Mouse (Mus musculus) midbrain, embryonic 14.5 days (tissue): ENCODE data around the gene Il10ra. TPM values are rescaled to one million over a fixed set of nuclear protein-coding genes. Genes with fewer than 3 reads are reported as not detected.

Experiments used
- ATAC-seq: fragments of 200-750 bp; cut with Nextera tagmentation; 2 replicates; pipeline ENCODE4 v1.8.0; 2017; ENCODE audit warnings: moderate number of reproducible peaks, moderate library complexity; ENCODE audit not compliant: low FRiP score, low TSS enrichment
- DNase-seq: peaks from one replicate; pipeline ENCODE4 v3.0.0-alpha.2; 2015
- H3K27ac ChIP-seq: fragments of 300-500 bp; sonication (generic); replicated peaks from 2 replicates; pipeline ENCODE4 v1.5.1; 2014; ENCODE audit warnings: mild to moderate bottlenecking, low read depth, low read length, moderate library complexity
- H3K27me3 ChIP-seq: fragments of 300-500 bp; sonication (generic); 2 replicates; pipeline ENCODE4 v1.6.1; 2014; ENCODE audit warnings: low read length, control low read depth, mixed read lengths; ENCODE audit not compliant: control insufficient read depth, insufficient read depth
- H3K36me3 ChIP-seq: fragments of 300-500 bp; sonication (generic); 2 replicates; pipeline ENCODE4 v1.6.1; 2014; ENCODE audit warnings: low read length, control low read depth; ENCODE audit not compliant: control insufficient read depth, insufficient read depth
- H3K4me1 ChIP-seq: fragments of 300-500 bp; sonication (generic); 2 replicates; pipeline ENCODE4 v1.6.1; 2014; ENCODE audit warnings: mild to moderate bottlenecking, antibody characterized with exemption, low read length, control low read depth; ENCODE audit not compliant: control insufficient read depth, insufficient read depth
- H3K4me2 ChIP-seq: fragments of 300-500 bp; sonication (generic); 2 replicates; pipeline ENCODE4 v1.6.1; 2014; ENCODE audit warnings: mild to moderate bottlenecking, low read length, moderate library complexity
- H3K4me3 ChIP-seq: fragments of 300-500 bp; sonication (generic); replicated peaks from 2 replicates; pipeline ENCODE4 v1.5.1; 2014; ENCODE audit warnings: low read depth, low read length
- H3K9ac ChIP-seq: fragments of 300-500 bp; sonication (generic); replicated peaks from 2 replicates; pipeline ENCODE4 v1.6.1; 2014; ENCODE audit warnings: mild to moderate bottlenecking, low read length, moderate library complexity
- H3K9me3 ChIP-seq: fragments of 300-500 bp; sonication (generic); 2 replicates; pipeline ENCODE4 v1.6.1; 2016; ENCODE audit warnings: low read length, control low read depth, mixed read lengths; ENCODE audit not compliant: control insufficient read depth
- WGBS: fragments of 180-500 bp; shearing (Covaris S2); extraction: QIAGEN DNeasy Blood & Tissue Kit; methylation state at CpG from one replicate; pipeline ENCODE4 v1.1.7; 2014; 5-methylcytosine and 5-hydroxymethylcytosine counted together
- polyA plus RNA-seq: library from polyadenylated mRNA; unstranded; fragments of >200 nt; fragmentation: Nextera tagmentation; extraction: Ambion mirVana; gene quantifications from 2 replicates; pipeline ENCODE4 v1.2.1, GENCODE M21; 2014

Gene Il10ra
- polyA plus RNA-seq, 1 experiment from 2014 or later, result 0.67 TPM

DNA sequence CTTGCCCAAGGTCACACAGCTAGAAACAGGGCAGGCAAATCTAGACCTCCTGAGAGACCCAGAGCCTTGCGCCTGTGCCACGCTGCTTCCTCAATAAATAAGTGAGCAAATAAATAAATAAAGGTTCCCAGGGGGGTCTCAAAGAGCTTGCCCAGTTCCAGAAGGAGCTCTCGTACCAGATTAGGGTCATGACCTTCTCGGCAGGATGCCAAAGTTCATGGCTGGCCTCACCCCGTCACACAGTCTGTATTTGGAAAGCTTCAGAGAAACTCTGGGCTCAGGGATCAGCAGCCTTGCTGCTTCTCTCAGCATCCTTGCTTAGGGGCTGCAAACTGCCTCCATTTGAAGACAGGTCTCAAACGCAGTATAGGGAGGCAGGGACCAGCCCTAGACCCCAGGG is 14.9 kb downstream of the Il10ra start:
- 46% methylated on average over 6 of the region's 6 CpGs for WGBS
- Histone ChIP-seq H3K27ac (no peak overlapping the region), H3K4me1 (no peaks in the 10 kb centered on the region), H3K4me3 (no peak overlapping the region), H3K27me3 (no peaks in the 10 kb centered on the region), H3K36me3 (no peaks in the 10 kb centered on the region), H3K9ac (no peak overlapping the region), H3K4me2 (no peak overlapping the region), H3K9me3 (no peaks in the 10 kb centered on the region)
- no peak for DNase-seq
- ATAC-seq, result no peak

DNA sequence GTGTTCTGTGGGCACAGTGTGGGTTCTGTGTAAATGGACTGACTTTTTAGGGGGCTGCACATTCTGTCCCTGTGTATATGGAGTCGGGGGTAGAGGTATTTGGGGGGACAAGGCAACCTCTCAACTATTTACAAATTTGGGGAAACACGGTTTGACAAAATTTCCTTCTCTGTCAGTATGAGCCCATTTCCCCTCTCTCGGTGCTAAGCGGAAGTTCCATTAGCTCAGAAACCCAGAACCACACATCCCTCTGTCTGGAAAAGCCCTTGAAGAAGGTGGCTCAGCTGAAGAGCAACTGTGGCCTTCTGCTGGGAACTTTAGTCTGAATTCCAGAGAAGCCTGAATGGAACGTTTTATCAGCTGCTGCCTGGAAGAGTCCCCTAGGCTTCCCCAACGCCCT is 16.6 kb downstream of the Il10ra start:
- Histone ChIP-seq H3K4me1 (no peaks in the 10 kb centered on the region), H3K27me3 (no peaks in the 10 kb centered on the region), H3K36me3 (no peaks in the 10 kb centered on the region), H3K9ac (no peak overlapping the region), H3K4me3 (no peak overlapping the region), H3K27ac (no peak overlapping the region), H3K4me2 (no peak overlapping the region), H3K9me3 (no peaks in the 10 kb centered on the region)
- no peak for DNase-seq
- WGBS, result 77% methylated on average over 6 of the region's 6 CpGs
- no peak for ATAC-seq

DNA sequence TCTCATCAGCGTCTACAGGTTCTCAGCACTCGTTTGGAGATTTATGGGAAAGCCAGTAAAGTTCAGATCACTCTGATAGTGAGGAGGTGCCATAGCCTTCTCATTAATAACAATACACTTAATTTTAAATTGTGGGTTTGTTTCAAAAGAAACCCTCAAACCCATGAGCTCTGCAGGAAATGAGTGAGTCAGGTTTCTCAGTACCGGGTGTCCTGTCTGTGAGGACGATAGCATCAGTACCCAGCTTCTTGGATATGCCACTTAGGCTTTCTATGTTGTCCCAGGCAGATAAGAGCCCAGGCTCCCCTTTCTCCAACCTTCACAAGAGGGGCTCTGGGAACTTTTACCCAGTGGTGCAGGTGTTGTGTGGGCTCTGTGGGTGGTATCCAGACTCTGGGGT is 17.0 kb downstream of the Il10ra start:
- Histone ChIP-seq H3K36me3 (no peaks in the 10 kb centered on the region), H3K4me2 (no peak overlapping the region), H3K27ac (no peak overlapping the region), H3K27me3 (no peaks in the 10 kb centered on the region), H3K9me3 (no peaks in the 10 kb centered on the region), H3K9ac (no peak overlapping the region), H3K4me3 (no peak overlapping the region), H3K4me1 (no peaks in the 10 kb centered on the region)
- DNase-seq (no peak), ATAC-seq (no peak)
- 86% methylated on average over 4 of the region's 4 CpGs for WGBS

DNA sequence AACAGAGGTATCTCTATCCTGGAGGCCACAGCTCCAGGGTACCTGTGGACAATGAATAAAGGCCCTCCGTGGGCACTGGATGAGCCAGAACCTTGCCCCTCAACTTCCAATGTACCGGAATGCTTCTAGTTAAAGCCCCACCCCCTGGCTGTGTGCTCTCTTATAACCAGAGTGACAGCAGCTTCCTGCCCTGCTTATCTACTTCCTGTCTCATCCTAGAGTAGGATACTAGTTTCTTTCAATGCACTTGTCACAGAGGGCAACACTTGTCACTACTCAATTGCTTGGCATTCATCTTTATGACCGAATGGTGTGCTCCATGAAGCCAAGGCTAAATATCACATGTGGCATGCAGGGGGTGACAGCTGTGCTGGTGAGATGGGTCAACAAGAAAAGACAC is 17.7 kb downstream of the Il10ra start:
- ATAC-seq (no peak), DNase-seq (no peak)
- 90% methylated on average over 3 of the region's 3 CpGs for WGBS
- Histone ChIP-seq H3K9me3 (no peaks in the 10 kb centered on the region), H3K27ac (no peak overlapping the region), H3K4me3 (no peak overlapping the region), H3K36me3 (no peaks in the 10 kb centered on the region), H3K9ac (no peak overlapping the region), H3K4me1 (no peaks in the 10 kb centered on the region), H3K27me3 (no peaks in the 10 kb centered on the region), H3K4me2 (no peak overlapping the region)

DNA sequence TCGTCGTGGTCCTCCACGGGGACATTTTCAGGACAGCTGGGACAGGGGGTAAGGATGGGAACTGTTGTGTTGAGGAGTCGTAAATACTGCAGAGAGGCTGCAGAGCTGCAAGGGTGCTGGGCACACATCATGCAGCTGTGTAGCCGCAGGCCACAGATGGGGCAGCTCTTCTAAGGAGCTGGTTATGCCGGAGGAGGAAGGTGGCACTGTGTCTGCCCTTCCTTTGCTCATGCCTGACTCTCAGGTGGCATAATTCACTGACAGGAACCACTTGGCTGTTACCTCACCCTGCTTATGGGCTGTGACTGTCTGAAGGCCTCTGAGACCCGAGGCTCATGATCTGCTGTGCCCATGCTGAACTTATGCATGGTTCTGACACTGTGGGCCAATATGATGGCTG is 18.6 kb downstream of the Il10ra start:
- Histone ChIP-seq H3K9ac (no peak overlapping the region), H3K27ac (no peak overlapping the region), H3K9me3 (no peaks in the 10 kb centered on the region), H3K36me3 (no peaks in the 10 kb centered on the region), H3K4me2 (no peak overlapping the region), H3K4me1 (no peaks in the 10 kb centered on the region), H3K27me3 (no peaks in the 10 kb centered on the region), H3K4me3 (no peak overlapping the region)
- DNase-seq (no peak), ATAC-seq (no peak)
- 87% methylated on average over 7 of the region's 7 CpGs for WGBS

DNA sequence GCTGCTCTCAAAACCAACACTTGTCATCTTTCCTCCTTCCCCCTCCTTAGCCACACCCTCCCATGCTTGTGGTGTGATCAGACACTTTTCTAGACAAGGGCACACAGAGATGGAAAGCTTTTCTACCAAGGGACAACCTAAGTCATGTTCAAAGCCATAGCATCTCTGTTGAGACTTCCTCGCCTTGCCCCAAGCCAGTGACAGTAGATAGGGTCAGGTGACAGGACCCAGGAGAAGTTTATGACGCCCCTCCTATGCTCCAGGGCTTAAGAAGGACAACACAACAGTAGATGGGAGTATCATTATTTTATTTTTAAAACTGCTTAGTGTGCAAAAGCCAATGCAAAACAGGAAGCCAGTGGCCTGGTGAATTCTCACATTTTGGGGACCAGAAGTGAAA is 21.4 kb downstream of the Il10ra start:
- whole genome bisulfite sequencing, result 77% methylated on average over 2 of the region's 2 CpGs
- DNase-seq (no peak), ATAC-seq (no peak)

DNA sequence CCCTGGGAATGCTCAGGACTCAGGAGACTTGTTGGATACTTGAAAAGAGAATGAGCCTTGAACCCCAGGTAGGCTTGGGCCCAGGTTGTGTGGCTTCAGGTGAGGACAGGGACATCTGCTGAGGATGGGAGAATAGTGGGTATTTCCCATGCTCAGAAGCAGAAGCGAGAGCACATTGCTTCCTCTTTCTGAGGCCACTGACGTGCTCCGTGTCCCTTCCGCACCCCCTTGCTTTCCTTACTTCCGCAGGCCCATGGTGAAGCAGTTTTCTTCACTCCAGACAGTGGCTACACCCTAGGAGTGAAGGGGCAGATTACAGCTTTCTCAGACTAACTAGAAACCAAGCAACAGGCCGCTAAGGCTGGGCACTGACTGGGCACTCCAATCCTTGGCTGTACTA is 22.9 kb downstream of the Il10ra start:
- H3K27ac ChIP-seq, result no peak overlapping the region
- DNase-seq, result no peak
- no peaks in the 10 kb centered on the region for H3K27me3 ChIP-seq
- no peak overlapping the region for H3K9ac ChIP-seq
- no peaks in the 10 kb centered on the region for H3K36me3 ChIP-seq
- ATAC-seq, result no peak
- H3K4me1 ChIP-seq, result no peaks in the 10 kb centered on the region
- no peak overlapping the region for H3K4me3 ChIP-seq
- no peak overlapping the region for H3K4me2 ChIP-seq
- no peaks in the 10 kb centered on the region for H3K9me3 ChIP-seq
- WGBS, result 90% methylated on average over 6 of the region's 6 CpGs

More for the DNA sequence above, 21.4 kb downstream of the Il10ra start:
- no peaks in the 10 kb centered on the region for H3K36me3 ChIP-seq
- no peaks in the 10 kb centered on the region for H3K9me3 ChIP-seq
- H3K27ac ChIP-seq, result no peak overlapping the region
- no peaks in the 10 kb centered on the region for H3K27me3 ChIP-seq
- no peak overlapping the region for H3K4me2 ChIP-seq
- H3K4me3 ChIP-seq, result no peak overlapping the region
- H3K9ac ChIP-seq, result no peak overlapping the region
- no peaks in the 10 kb centered on the region for H3K4me1 ChIP-seq

DNA sequence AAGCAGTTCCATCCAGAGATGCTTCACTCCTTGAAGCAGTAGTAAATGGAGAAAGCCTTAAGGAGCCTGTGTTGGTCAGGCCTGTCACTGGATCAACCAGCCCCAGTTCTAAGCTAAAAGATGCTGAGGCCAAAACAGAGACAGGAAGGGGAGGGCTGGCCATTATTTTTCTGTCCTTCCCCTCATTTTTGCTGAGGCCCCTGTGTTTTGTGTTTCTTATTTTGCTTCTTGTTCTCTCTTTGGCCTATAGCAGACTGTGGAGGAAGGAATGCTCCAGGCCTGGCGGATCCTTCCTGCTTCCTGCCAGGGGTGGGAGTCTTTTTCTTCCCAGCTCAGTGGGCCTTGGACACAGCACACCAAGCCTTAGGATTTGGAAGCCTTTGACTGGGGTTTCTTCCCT is 23.5 kb downstream of the Il10ra start:
- H3K27me3 ChIP-seq, result no peaks in the 10 kb centered on the region
- H3K4me2 ChIP-seq, result no peak overlapping the region
- WGBS, result 86% methylated on average over 1 of the region's 1 CpGs
- DNase-seq (no peak), ATAC-seq (no peak)
- no peak overlapping the region for H3K27ac ChIP-seq
- H3K4me1 ChIP-seq, result no peaks in the 10 kb centered on the region
- no peaks in the 10 kb centered on the region for H3K9me3 ChIP-seq
- H3K9ac ChIP-seq, result no peak overlapping the region
- no peaks in the 10 kb centered on the region for H3K36me3 ChIP-seq
- no peak overlapping the region for H3K4me3 ChIP-seq

DNA sequence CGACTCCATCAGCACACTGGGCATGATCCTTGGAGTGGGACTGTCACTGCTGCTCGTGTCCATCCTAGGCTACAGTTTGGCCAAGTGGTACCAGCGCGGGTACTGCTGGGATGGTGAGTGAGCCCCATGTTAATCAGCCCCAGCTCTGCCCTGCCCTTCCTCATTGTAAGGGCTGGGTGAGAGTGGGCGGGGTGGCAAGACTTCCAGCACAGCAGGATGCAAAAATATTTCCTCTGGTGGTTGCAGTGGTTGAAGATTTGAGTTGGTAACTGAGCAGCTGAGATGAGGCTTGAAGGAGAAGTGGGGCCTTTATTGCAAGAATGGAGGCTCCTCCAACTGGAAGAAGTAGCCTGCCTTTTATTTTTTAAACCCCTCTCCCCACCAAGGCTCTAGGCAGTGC is 27.6 kb downstream of the Il10ra start:
- Histone ChIP-seq H3K27me3 (no peaks in the 10 kb centered on the region), H3K4me2 (no peak overlapping the region), H3K9ac (no peak overlapping the region), H3K9me3 (no peaks in the 10 kb centered on the region), H3K4me1 (no peaks in the 10 kb centered on the region), H3K36me3 (no peaks in the 10 kb centered on the region), H3K4me3 (no peak overlapping the region), H3K27ac (no peak overlapping the region)
- DNase-seq (no peak), ATAC-seq (no peak)
- WGBS, result 81% methylated on average over 5 of the region's 5 CpGs
